Mouse (Mus musculus) G1E-ER4 (cell line): ENCODE measurements around the gene Mrpl33. TPM values are rescaled to one million over a fixed set of nuclear protein-coding genes. Genes with fewer than 3 reads are reported as not detected.

Experiments used
- GATA1 ChIP-seq: IDR thresholded peaks from one replicate; pipeline ENCODE4 v1.8.0; 2012; ENCODE audit warnings: low read length, inconsistent platforms
- polyA plus RNA-seq: library from polyadenylated mRNA; stranded (reverse); fragments of >175 nt; gene quantifications from 2 replicates; pipeline ENCODE4 v1.2.3, GENCODE M21; 2012

Gene Mrpl33
- polyA plus RNA-seq, 1 experiment = 4.0 TPM

DNA sequence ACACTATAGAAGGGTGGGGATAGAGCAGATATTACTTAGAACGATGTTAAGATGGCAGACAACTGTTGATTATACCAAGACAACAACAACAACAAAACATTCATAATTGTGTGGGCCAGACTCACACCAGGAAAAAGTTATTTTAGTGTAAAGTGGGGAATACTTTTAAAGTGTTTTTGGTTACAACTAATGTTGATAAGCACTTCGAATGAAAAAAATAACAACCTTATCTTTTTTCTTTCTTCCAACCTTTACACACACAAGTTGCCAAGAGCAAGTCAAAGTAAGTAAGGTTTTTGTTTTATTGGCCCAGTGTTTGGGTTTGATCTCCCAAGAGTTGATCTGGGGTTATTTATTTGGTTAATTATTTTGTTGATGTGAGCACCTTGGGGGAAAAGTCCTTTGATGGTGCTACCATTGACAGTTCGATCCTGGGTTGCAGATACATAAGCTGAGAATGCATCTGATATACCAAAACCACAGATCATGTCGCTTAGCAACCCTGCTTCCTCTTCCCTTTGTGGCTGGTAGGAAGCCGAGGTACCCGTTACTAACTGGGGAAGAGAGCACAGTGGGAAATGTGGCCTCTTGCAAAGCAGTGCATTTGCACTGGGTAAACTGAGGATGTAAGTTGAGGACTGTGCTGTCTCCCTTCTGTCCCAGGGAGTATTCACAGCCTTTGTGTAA lies 17.7 kb downstream of the Mrpl33 start:
- no peak for TF ChIP-seq GATA1

DNA sequence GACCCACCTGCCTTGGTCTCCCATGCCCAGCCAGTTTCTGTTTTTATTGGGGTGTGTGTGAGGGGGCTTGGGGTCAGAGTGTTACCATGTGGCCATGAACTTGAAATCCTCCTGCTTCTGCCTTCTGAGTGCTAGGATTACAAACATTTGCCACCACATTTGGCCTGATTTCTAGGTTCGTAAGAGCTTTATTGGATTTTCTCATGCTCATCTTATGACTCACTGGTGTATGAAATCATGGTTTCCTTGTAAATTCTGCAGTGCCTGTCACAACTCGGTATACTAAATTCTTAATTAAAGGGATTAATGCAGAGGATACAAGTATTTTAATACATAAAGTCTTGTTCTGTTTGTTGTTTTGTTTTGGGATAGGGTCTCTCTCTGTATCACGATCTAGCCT lies 23.6 kb downstream of the Mrpl33 start:
- TF ChIP-seq GATA1 = no peak

DNA sequence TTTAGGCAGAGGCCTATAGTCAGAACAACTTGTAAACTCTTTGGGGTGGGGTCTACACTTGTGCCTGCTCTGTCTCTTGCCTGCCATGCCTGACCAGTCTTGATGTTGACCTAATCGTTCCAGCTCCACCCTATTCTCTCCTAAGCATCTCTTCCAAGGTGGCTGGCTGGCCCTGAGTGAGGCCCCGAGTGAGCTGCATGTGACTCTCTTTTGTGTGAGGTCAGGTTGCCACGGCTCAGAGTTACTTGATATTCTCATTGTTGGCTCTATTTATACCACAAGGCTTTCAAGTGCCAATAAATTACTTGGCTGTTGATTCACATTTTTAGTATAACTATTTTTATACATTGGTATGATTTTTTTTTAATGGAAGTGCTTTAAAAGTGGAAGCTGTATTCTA lies 30.4 kb downstream of the Mrpl33 start:
- TF ChIP-seq GATA1 = no peak

DNA sequence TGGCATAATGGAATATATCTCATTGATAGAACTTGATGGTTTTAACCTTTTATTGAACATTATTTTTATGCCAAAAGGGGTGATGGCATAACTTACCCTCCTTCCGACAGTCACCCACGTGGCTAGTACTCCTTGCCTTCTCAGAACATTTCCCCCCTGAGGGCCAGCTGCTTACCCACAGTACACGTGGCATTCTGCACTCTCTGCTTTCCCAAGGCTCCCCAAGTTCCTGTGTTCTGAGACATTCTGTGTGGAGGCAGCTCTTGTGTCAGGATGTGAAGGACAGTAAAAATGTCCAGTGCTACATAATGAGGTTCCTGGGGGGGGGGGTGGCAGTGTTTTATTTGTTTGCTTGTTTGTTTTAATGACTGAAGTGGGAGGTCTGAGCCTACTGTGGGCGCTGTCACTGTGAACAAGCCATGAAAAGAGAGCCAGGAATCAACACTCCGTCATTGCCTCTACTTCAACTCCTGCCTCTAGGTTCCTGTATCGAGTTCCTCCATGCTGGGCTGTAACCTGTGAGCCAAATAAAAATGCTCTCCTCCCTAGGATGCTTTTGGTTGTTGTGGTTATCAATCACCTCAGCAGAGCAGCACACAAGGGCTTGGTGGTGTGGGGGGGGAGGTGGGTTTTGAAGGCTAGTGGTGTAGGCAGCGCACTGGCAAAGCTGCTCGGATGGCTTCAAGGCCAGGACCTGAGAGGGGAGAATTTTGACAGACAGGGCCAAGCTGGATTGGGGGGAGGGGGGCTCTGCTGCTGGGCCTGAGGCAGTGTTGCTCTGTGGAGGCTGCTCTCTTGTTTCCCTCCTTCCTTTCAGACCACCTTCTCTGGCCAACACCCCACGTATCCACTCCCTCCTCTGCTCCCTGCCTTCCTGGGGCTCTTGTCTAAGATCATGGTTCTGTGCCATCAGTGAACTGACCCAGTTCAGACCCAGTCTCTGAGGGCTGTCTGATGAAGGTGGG lies 31.1 kb downstream of the Mrpl33 start:
- TF ChIP-seq GATA1 = no peak

DNA sequence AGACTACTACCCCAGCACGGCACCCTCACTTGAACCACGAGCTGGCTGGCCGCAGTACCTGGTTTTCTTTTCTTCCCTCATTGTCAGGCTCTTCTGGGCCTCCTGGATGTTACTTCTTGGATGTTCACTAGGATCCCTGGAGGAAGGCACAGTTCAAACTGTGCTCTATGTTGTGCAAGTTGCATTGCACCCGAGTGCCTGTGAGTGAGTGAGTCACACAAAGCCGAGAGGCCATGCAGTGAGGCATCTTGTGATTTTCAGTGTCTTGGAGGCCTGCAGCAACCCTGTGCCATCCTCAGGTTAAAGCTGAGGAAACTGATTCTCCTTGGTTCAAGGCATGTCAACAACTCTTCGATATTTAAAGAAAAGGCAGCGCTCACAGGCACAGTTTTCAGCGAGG lies 31.8 kb downstream of the Mrpl33 start:
- no peak for TF ChIP-seq GATA1

DNA sequence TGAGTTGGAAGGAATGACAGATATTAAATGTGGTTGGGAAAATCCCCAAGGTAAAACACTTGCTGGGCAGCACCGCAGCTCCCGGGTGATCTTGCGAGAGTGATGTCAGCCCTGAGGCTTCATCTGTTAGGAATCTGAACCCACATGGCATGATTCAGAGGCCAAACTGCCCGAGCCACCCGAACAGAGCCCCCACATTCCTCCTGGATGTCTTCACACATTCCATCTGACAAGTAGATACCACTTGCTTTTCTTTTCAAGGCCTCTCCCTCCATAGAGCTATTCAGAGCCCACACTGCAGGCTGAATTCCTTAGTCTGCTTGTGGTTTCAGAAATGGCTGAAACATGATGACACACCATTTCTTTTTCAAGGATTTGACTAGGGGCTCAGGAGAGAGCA lies 33.3 kb downstream of the Mrpl33 start:
- no peak for TF ChIP-seq GATA1

DNA sequence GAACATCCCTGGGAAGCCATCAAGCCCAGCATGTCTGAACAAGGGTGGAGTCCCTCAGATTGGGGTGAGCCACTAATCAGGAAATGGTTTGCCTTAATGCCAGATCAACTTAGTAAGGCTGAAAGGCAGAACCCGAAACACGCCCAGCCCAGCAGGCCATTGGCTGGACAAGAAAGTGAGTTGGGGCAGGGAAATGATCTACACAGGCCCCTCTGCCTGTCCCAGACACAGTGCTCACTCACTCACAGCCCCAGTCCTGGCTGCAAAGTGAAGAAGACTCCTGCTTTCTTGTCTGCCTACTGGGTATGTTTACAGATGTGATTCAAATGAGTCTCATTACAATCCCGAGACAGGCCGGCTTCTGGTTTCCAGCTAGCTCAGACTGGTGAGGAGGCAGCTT lies 37.4 kb downstream of the Mrpl33 start:
- TF ChIP-seq GATA1 = no peak

DNA sequence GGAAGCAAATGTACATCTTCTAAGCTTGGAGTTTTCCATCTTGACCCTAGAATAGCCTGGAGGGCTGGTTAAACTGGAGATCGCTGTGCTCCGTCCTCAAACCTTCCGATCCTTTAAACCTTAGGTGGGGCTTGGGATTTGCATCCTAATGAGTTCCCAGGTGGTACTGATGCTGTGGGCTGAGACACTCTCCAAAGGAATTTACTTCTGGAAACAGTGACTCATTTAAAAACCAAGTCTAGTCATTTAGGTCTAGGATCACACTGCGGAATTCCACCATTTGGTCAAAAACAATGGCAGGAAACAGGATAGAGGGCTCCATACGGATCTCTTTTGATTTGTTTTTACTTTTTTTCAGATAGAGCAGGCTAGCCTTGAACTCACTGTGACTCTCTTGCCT lies 37.9 kb downstream of the Mrpl33 start:
- TF ChIP-seq GATA1 = no peak

DNA sequence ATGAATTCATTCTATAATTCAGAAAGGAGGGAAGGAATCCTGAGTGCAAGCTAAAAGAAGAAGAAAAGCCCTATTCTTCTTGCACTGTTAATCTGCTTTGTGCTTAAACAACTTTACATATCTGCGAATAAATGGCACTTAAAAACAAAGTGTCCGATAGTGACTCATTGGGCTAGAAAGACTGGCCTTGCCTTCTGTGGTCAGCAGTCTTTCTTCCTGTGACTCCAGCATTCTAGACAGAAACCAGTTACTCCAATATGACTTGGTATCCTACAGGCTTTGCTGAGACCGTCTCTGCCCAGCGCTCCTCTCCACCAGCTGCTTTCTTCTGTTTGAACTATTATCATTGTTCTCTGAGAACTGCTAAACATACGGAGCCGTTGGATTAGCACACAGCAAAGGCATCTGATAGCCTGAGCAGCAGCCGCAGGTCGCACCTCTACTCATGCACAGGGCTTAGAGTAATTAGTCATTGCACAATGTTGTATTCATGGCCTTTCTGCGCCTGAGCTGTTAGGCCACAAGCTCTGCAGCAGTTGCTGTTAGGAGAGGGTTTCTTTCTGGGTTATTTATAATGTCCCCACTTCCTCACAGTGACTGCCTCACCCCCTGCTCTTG lies 40.0 kb downstream of the Mrpl33 start:
- no peak for TF ChIP-seq GATA1

DNA sequence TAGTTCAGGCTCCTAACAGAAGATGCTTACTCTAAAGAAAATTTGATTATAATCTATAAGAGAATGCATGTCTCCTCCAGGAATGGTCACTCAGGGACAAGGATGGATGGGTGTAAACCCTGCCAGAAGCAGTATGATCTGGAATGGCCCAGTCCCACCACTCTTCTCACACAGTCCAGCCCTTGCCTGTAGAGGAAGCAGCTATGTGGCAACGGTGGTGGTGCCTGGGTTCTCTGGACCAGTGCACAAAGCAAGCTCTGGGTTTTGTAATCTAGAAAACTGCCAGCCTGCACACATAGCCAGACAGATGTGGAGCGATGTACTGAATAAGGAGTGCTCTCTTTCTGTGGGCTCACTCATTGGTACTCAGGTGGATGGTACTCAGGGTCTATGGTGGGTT lies 43.8 kb downstream of the Mrpl33 start:
- TF ChIP-seq GATA1 = no peak

DNA sequence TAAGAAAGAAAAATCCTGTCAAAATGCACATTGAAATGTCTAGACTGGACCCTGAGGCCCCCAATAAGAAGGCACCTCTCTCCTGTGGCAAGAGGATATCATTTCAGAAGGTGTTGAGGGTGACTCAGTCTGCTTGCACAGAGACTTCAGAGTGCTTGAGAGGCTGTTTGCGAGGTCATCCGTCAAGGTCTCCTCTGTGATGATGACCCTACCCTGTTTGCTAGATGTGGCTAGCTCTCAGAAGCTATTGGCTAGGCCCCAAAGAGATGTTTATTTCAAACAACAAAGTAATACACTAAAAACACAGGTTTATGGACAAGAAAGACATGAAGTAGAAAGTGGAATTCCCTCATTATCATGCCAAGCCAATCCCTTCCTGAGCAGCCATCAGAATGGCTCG lies 45.6 kb downstream of the Mrpl33 start:
- no peak for TF ChIP-seq GATA1

DNA sequence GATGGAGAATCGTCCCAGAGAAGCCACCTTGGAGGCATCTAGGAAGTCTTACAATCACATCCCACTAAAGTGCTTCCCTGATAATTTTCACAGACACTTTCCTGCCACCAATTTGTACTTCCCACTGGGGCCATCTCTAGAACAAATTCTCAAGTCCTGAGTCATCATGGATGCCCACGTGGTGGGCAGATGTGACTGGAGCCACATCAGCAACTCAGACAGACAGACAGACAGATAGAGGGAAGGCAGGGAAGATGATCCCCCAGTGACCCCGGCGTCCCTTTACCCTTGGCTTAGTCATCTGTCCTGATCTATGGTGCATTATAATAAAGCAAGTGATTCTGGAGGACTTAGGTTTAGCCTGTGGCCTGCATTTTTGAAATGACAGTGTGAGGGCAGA lies 47.5 kb downstream of the Mrpl33 start:
- no peak for TF ChIP-seq GATA1

DNA sequence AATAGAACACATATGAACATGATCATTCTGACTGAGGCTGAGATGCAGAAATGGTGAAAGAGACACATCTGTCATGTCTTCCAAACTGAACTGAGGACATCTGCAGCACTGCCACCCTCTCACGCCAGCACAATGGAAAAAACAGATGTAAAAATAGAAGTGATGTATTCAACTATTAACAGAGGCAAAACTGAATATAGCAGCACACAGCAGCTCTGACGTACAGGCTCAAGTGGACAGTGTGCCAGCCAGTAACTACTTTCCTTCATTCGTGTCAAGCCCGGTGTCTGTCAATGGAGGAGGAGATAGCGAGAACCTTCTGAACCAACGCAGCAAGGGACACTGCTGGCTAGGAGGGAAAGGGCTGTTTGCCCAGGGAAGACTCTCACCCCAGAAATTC lies 48.1 kb downstream of the Mrpl33 start:
- no peak for TF ChIP-seq GATA1

DNA sequence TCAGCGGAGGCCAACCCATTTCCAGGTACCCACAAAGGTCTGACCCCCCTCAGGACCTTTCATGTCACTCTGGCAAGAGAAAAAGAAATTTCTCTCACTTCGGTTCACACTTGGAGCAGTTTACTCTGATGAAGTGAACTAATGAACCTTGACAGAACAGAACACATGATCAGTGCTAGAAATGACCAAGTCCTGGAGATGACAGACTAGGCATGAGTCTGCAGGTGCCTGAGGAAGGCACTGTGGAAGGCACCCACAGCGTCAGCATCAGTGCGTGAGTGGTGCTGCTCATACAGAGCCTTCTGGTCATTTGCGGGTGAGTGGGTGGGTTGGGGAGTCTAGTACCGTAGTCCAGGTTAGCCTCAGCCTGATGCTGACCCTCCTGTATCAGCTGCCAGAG lies 49.1 kb downstream of the Mrpl33 start:
- TF ChIP-seq GATA1 = no peak

DNA sequence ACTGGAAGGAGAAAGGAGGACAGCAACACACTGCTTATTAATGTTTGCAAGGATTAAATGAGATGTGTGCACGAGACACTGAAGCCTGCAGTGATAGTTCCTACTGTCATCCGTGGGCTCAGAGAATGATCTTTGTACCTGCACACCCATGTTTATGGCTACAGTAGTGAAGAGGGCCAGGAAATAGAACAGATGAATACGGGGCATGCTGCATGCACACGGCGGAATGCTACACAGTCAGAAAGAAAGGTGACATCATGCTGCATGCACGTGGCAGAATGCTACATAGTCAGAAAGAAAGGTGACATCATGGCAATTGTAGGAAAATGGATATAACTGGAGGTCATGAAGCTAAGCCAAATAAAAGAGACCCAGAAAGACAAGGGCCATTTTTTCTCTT lies 49.8 kb downstream of the Mrpl33 start:
- TF ChIP-seq GATA1 = no peak

DNA sequence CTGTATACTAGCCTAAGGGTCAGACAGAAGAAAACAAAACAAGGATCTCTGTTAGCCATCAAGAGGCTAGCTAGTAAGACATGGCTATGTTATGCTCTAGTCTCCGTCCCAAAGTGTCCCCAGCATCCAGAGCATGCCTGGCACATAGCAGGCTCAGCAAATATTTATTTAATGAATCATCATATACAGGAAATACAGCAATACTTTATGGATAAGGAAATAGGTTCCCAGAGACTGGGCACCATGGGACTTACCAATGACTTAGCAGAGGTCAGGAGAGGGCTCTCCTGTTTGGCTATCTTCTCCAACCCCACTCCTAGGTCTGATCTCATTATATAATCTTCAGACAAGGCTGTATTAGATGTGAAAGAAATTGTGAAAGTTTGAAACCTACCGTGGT lies 50.6 kb downstream of the Mrpl33 start:
- no peak for TF ChIP-seq GATA1
